Mouse (Mus musculus) hindbrain, embryonic 14.5 days (tissue): ENCODE results near the gene Rbfox2. TPM values are rescaled to one million over a fixed set of nuclear protein-coding genes. Genes with fewer than 3 reads are reported as not detected.

Source experiments
- ATAC-seq: fragments of 200-750 bp; cut with Nextera tagmentation; 2 replicates; pipeline ENCODE4 v1.8.0; 2017; ENCODE audit warnings: moderate number of reproducible peaks, mild to moderate bottlenecking, moderate TSS enrichment, moderate library complexity; ENCODE audit not compliant: low FRiP score
- DNase-seq: peaks from one replicate; pipeline ENCODE4 v3.0.0-alpha.2; 2015; ENCODE audit warnings: low spot score
- H3K27ac ChIP-seq: fragments of 300-500 bp; sonication (generic); 2 replicates; pipeline ENCODE4 v1.5.1; 2014; ENCODE audit warnings: mild to moderate bottlenecking, moderate library complexity
- H3K27me3 ChIP-seq: fragments of 300-500 bp; sonication (generic); 2 replicates; pipeline ENCODE4 v1.6.1; 2014; ENCODE audit warnings: mild to moderate bottlenecking, low read length, mixed read lengths; ENCODE audit not compliant: control insufficient read depth, insufficient read depth
- H3K36me3 ChIP-seq: fragments of 300-500 bp; sonication (generic); replicated peaks from 2 replicates; pipeline ENCODE4 v1.6.1; 2014; ENCODE audit not compliant: control insufficient read depth, insufficient read depth
- H3K4me1 ChIP-seq: fragments of 300-500 bp; sonication (generic); replicated peaks from 2 replicates; pipeline ENCODE4 v1.6.1; 2014; ENCODE audit warnings: antibody characterized with exemption, low read length, mixed read lengths; ENCODE audit not compliant: control insufficient read depth, insufficient read depth
- H3K4me2 ChIP-seq: fragments of 300-500 bp; sonication (generic); replicated peaks from 2 replicates; pipeline ENCODE4 v1.6.1; 2014; ENCODE audit warnings: mild to moderate bottlenecking, moderate library complexity
- H3K4me3 ChIP-seq: fragments of 300-500 bp; sonication (generic); replicated peaks from 2 replicates; pipeline ENCODE4 v1.5.1; 2014; ENCODE audit warnings: mild to moderate bottlenecking, low read length
- H3K9ac ChIP-seq: fragments of 300-500 bp; sonication (generic); 2 replicates; pipeline ENCODE4 v1.6.1; 2014
- H3K9me3 ChIP-seq: fragments of 300-500 bp; sonication (generic); 2 replicates; pipeline ENCODE4 v1.6.1; 2016; ENCODE audit warnings: low read length; ENCODE audit not compliant: control insufficient read depth
- WGBS: fragments of 180-500 bp; shearing (Covaris S2); extraction: QIAGEN DNeasy Blood & Tissue Kit; methylation state at CpG from one replicate; pipeline ENCODE4 v1.1.7; 2014; 5-methylcytosine and 5-hydroxymethylcytosine counted together
- polyA plus RNA-seq: library from polyadenylated mRNA; unstranded; fragments of >200 nt; fragmentation: Nextera tagmentation; extraction: Ambion mirVana; gene quantifications from 2 replicates; pipeline ENCODE4 v1.2.1, GENCODE M21; 2014

Rbfox2 gene
- polyA plus RNA-seq, 1 experiment from 2014 or later: 154 TPM

- no peak overlapping the region for H3K9ac ChIP-seq
- no peaks in the 10 kb centered on the region for H3K4me1 ChIP-seq
- no peak for DNase-seq
- H3K36me3 ChIP-seq: peaks cover 90% of the 10 kb centered on the region
- H3K4me3 ChIP-seq: no peak overlapping the region
- H3K4me2 ChIP-seq: no peak overlapping the region
- WGBS: 84% methylated on average over 7 of the region's 7 CpGs
- H3K27me3 ChIP-seq: no peaks in the 10 kb centered on the region
- H3K9me3 ChIP-seq: no peaks in the 10 kb centered on the region
- H3K27ac ChIP-seq: no peak overlapping the region
- no peak for ATAC-seq
These were observed 194.9 kb downstream of the Rbfox2 start for GRCm38 (mm10) chr15:77111924-77112323.

- H3K27ac ChIP-seq: no peak overlapping the region
- DNase-seq: no peak
- no peak overlapping the region for H3K9ac ChIP-seq
- H3K4me3 ChIP-seq: no peak overlapping the region
- ATAC-seq: no peak
- H3K9me3 ChIP-seq: no peaks in the 10 kb centered on the region
- no peak overlapping the region for H3K4me2 ChIP-seq
- H3K36me3 ChIP-seq: peaks cover 87% of the 10 kb centered on the region
- H3K4me1 ChIP-seq: no peaks in the 10 kb centered on the region
- 91% methylated on average over 11 of the region's 11 CpGs for WGBS
- H3K27me3 ChIP-seq: no peaks in the 10 kb centered on the region
These were observed 196.4 kb downstream of the Rbfox2 start for GRCm38 (mm10) chr15:77110452-77110851.

GRCm38 (mm10) chr15:77107169-77107908 lies 199.5 kb downstream of the Rbfox2 start:
- no peak for ATAC-seq
- Histone ChIP-seq H3K27ac (no peak overlapping the region), H3K4me3 (no peak overlapping the region), H3K9ac (no peak overlapping the region), H3K36me3 (peaks cover 60% of the 10 kb centered on the region), H3K4me1 (no peaks in the 10 kb centered on the region), H3K4me2 (no peak overlapping the region), H3K27me3 (no peaks in the 10 kb centered on the region), H3K9me3 (no peaks in the 10 kb centered on the region)
- no peak for DNase-seq
- WGBS: 92% methylated on average over 10 of the region's 10 CpGs

GRCm38 (mm10) chr15:77105273-77105672 lies 201.5 kb downstream of the Rbfox2 start:
- Histone ChIP-seq H3K27ac (no peak overlapping the region), H3K9me3 (no peaks in the 10 kb centered on the region), H3K4me1 (no peaks in the 10 kb centered on the region), H3K9ac (no peak overlapping the region), H3K27me3 (no peaks in the 10 kb centered on the region), H3K36me3 (peaks cover 60% of the 10 kb centered on the region), H3K4me2 (no peak overlapping the region), H3K4me3 (no peak overlapping the region)
- ATAC-seq (no peak), DNase-seq (no peak)
- 90% methylated on average over 10 of the region's 10 CpGs for WGBS

GRCm38 (mm10) chr15:77104349-77105158 lies 202.2 kb downstream of the Rbfox2 start:
- DNase-seq (no peak), ATAC-seq (no peak)
- Histone ChIP-seq H3K27ac (no peak overlapping the region), H3K4me1 (no peaks in the 10 kb centered on the region), H3K27me3 (no peaks in the 10 kb centered on the region), H3K4me3 (no peak overlapping the region), H3K4me2 (no peak overlapping the region), H3K36me3 (peaks cover 59% of the 10 kb centered on the region), H3K9me3 (no peaks in the 10 kb centered on the region), H3K9ac (no peak overlapping the region)
- 52% methylated on average over 10 of the region's 10 CpGs for WGBS

GRCm38 (mm10) chr15:77102685-77103084 lies 204.1 kb downstream of the Rbfox2 start:
- Histone ChIP-seq H3K27ac (no peak overlapping the region), H3K27me3 (no peaks in the 10 kb centered on the region), H3K4me1 (no peaks in the 10 kb centered on the region), H3K9me3 (no peaks in the 10 kb centered on the region), H3K4me2 (no peak overlapping the region), H3K4me3 (no peak overlapping the region), H3K36me3 (peaks cover 64% of the 10 kb centered on the region), H3K9ac (no peak overlapping the region)
- DNase-seq (no peak), ATAC-seq (no peak)
- WGBS: 59% methylated on average over 5 of the region's 5 CpGs

- ATAC-seq: no peak
- H3K27me3 ChIP-seq: no peaks in the 10 kb centered on the region
- H3K9me3 ChIP-seq: no peaks in the 10 kb centered on the region
- no peaks in the 10 kb centered on the region for H3K4me1 ChIP-seq
- H3K36me3 ChIP-seq: peaks cover 75% of the 10 kb centered on the region
- WGBS: 81% methylated on average over 3 of the region's 3 CpGs
- DNase-seq: no peak
- H3K4me3 ChIP-seq: no peak overlapping the region
- H3K27ac ChIP-seq: no peak overlapping the region
- H3K9ac ChIP-seq: no peak overlapping the region
- no peak overlapping the region for H3K4me2 ChIP-seq
These were observed 207.0 kb downstream of the Rbfox2 start for GRCm38 (mm10) chr15:77099756-77100155.

- H3K36me3 ChIP-seq: peaks cover 94% of the 10 kb centered on the region
- no peaks in the 10 kb centered on the region for H3K4me1 ChIP-seq
- no peaks in the 10 kb centered on the region for H3K9me3 ChIP-seq
- H3K9ac ChIP-seq: no peak overlapping the region
- H3K27me3 ChIP-seq: no peaks in the 10 kb centered on the region
- H3K27ac ChIP-seq: no peak overlapping the region
- no peak for ATAC-seq
- 91% methylated on average over 6 of the region's 6 CpGs for WGBS
- H3K4me2 ChIP-seq: no peak overlapping the region
- no peak overlapping the region for H3K4me3 ChIP-seq
- DNase-seq: no peak
These were observed 209.4 kb downstream of the Rbfox2 start for GRCm38 (mm10) chr15:77097358-77097757.

- ATAC-seq (no peak), DNase-seq (no peak)
- Histone ChIP-seq H3K4me3 (no peak overlapping the region), H3K4me2 (no peak overlapping the region), H3K36me3 (peaks cover 94% of the 10 kb centered on the region), H3K27me3 (no peaks in the 10 kb centered on the region), H3K9me3 (no peaks in the 10 kb centered on the region), H3K4me1 (no peaks in the 10 kb centered on the region), H3K9ac (no peak overlapping the region), H3K27ac (no peak overlapping the region)
- 100% methylated on average over 1 of the region's 1 CpGs for WGBS
These were observed 211.6 kb downstream of the Rbfox2 start for GRCm38 (mm10) chr15:77095216-77095615.
